Comparison of ENCODE assay signal across 9 mouse cellular contexts in genomic region chr8:84913502-84913900, GRCm38 (mm10). TPM values are rescaled to one million over a fixed set of nuclear protein-coding genes. Genes with fewer than 3 reads are reported as not detected.
A peak's percentile ranks its signal among the peaks of the same experiment; 100 is the strongest.
DNase-seq lines count a peak whose midpoint lies in the region; ATAC-seq and TF ChIP-seq lines count a peak whose summit lies in the region.
"Had no signal": no experiment of that assay in that cellular context is flagged by ENCODE, and none has a peak within 500 bp of the region (broad histone marks: within the 10 kb centered on the region; RNA-seq: fewer than 3 reads in every experiment).

No protein-coding gene starts in this region.

- no peak for TF ChIP-seq POLR2A in small intestine, adult 2 months (IDR thresholded peaks at IDR 0.05; ENCODE audit: low read depth, low read length)

- H3K4me1 ChIP-seq in lung, embryonic 14.5 days (ENCODE audit: insufficient read depth): 0 out of 2 replicates have a peak, but pooled peaks cover 6% of the 10 kb centered on the region
- H3K4me1 ChIP-seq in forebrain, embryonic 10.5 days: peaks cover 38% of the 10 kb centered on the region
- H3K4me1 ChIP-seq in limb, embryonic 15.5 days: peaks cover 33% of the 10 kb centered on the region
- H3K4me1 ChIP-seq in small intestine, adult 2 months (ENCODE audit: control insufficient read depth, insufficient read depth, insufficient read length, low read length): peaks cover 9% of the 10 kb centered on the region

- no peaks in the 10 kb centered on the region for H3K36me3 ChIP-seq in lung, embryonic 14.5 days (ENCODE audit: insufficient read depth)
- H3K36me3 ChIP-seq in forebrain, embryonic 10.5 days (replicated peaks): peaks cover 10% of the 10 kb centered on the region
- 0 out of 2 replicates have a peak, but pooled peaks cover 3% of the 10 kb centered on the region for H3K36me3 ChIP-seq in limb, embryonic 15.5 days
- H3K36me3 ChIP-seq in small intestine, adult 2 months (ENCODE audit: control insufficient read depth, insufficient read depth, low read length): no peaks in the 10 kb centered on the region

- peak overlapping the region; percentile 74 for H3K4me2 ChIP-seq in lung, embryonic 14.5 days
- peak overlapping the region; percentile 83 for H3K4me2 ChIP-seq in limb, embryonic 15.5 days

- WGBS in lung, embryonic 14.5 days: 8% methylated on average over 9 of the region's 9 CpGs
- 17% methylated on average over 9 of the region's 9 CpGs for WGBS in forebrain, embryonic 10.5 days
- 8% methylated on average over 9 of the region's 9 CpGs for WGBS in limb, embryonic 15.5 days
- WGBS in small intestine, adult 2 months: 6% methylated on average over 9 of the region's 9 CpGs

- no peak for TF ChIP-seq CTCF in lung, embryonic 14.5 days (IDR thresholded peaks at IDR 0.05; ENCODE audit: low read depth)
- no peak for TF ChIP-seq CTCF in small intestine, adult 2 months (IDR thresholded peaks at IDR 0.05; ENCODE audit: extremely low read depth, insufficient read length, insufficient replicate concordance, low read depth, low read length)

- H3K9ac ChIP-seq in lung, embryonic 14.5 days: peak overlapping the region; percentile 39
- no peak overlapping the region for H3K9ac ChIP-seq in limb, embryonic 15.5 days

- no peak overlapping the region for H3K27ac ChIP-seq in lung, embryonic 14.5 days (ENCODE audit: low read depth)
- H3K27ac ChIP-seq in forebrain, embryonic 10.5 days: peak overlapping the region; percentile 27; the same call in 1 of the 2 replicates
- no peak overlapping the region for H3K27ac ChIP-seq in limb, embryonic 15.5 days
- H3K27ac ChIP-seq in small intestine, adult 2 months (ENCODE audit: insufficient read depth, low read depth, low read length): no peak overlapping the region

- H3K4me3 ChIP-seq in lung, embryonic 14.5 days (ENCODE audit: low read depth, low read length): peak overlapping the region; percentile 42
- H3K4me3 ChIP-seq in forebrain, embryonic 10.5 days: peak overlapping the region; percentile 56
- peak overlapping the region; percentile 41 for H3K4me3 ChIP-seq in limb, embryonic 15.5 days
- H3K4me3 ChIP-seq in small intestine, adult 2 months (ENCODE audit: low read depth, low read length): peak overlapping the region; percentile 57

- 0 out of 2 replicates have a peak, but pooled peaks cover 5% of the 10 kb centered on the region for H3K9me3 ChIP-seq in lung, embryonic 14.5 days (ENCODE audit: low read depth, low read length)
- peaks cover 4% of the 10 kb centered on the region; the same call in 1 of the 2 replicates for H3K9me3 ChIP-seq in forebrain, embryonic 10.5 days
- no peaks in the 10 kb centered on the region for H3K9me3 ChIP-seq in limb, embryonic 15.5 days

- H3K27me3 ChIP-seq in lung, embryonic 14.5 days (ENCODE audit: insufficient read depth, low read length): peaks cover 47% of the 10 kb centered on the region
- peaks cover 97% of the 10 kb centered on the region for H3K27me3 ChIP-seq in forebrain, embryonic 10.5 days (ENCODE audit: poor library complexity, severe bottlenecking)
- peaks cover 67% of the 10 kb centered on the region for H3K27me3 ChIP-seq in limb, embryonic 15.5 days
- H3K27me3 ChIP-seq in small intestine, adult 2 months (ENCODE audit: control insufficient read depth, insufficient read depth, low read length): no peaks in the 10 kb centered on the region; the same call in 1 of the 2 replicates

- DNase-seq in lung, embryonic 14.5 days: no peak
- no peak for DNase-seq in lung, postnatal 10 days
- no peak for DNase-seq in forebrain, embryonic 10.5 days (ENCODE audit: extremely low spot score, low spot score)
- DNase-seq in right cerebral cortex, adult 2 months (ENCODE audit: low spot score in 2 of 2): no peak
- DNase-seq in thymus, adult 18-20 months: no peak
- no peak for DNase-seq in thymus, postnatal 4 days

- no peak for ATAC-seq in lung, embryonic 14.5 days (ENCODE audit: insufficient read depth)
- ATAC-seq in limb, embryonic 15.5 days (ENCODE audit: insufficient number of reproducible peaks, low FRiP score, low TSS enrichment, low read depth): no peak

RNA-seq across cellular contexts. Expression of gene Dnase2a, which starts 5.1 kb away (rescaled TPM):
- polyA plus RNA-seq in lung, embryonic 14.5 days (2014; fragmentation: Nextera tagmentation; extraction: Ambion mirVana): 12.0 and 15.3 TPM in 2 replicates
- 7.9 and 9.2 TPM in 2 replicates for polyA plus RNA-seq in forebrain, embryonic 10.5 days (2016; fragmentation: Nextera tagmentation; extraction: Ambion mirVana)
- polyA plus RNA-seq in limb, embryonic 15.5 days (2015; fragmentation: Nextera tagmentation; extraction: Ambion mirVana): 19.2 and 22.1 TPM in 2 replicates
- polyA plus RNA-seq in small intestine, adult 2 months (2012; rRNA removed): 4.1 and 5.9 TPM in 2 replicates

RNA-seq across cellular contexts. Expression of gene Klf1, which starts 11.8 kb away (rescaled TPM):
- polyA plus RNA-seq in lung, embryonic 14.5 days (2014; fragmentation: Nextera tagmentation; extraction: Ambion mirVana): 1.8 and 1.9 TPM in 2 replicates
- polyA plus RNA-seq in forebrain, embryonic 10.5 days (2016; fragmentation: Nextera tagmentation; extraction: Ambion mirVana): 18.3 and 24.3 TPM in 2 replicates
- polyA plus RNA-seq in limb, embryonic 15.5 days (2015; fragmentation: Nextera tagmentation; extraction: Ambion mirVana): 1.4 and 2.5 TPM in 2 replicates
- polyA plus RNA-seq in small intestine, adult 2 months (2012; rRNA removed): 0.30 and 0.38 TPM in 2 replicates

RNA-seq across cellular contexts. Expression of gene Gcdh, which starts 19.8 kb away (rescaled TPM):
- 28.1 and 30.4 TPM in 2 replicates for polyA plus RNA-seq in lung, embryonic 14.5 days (2014; fragmentation: Nextera tagmentation; extraction: Ambion mirVana)
- polyA plus RNA-seq in forebrain, embryonic 10.5 days (2016; fragmentation: Nextera tagmentation; extraction: Ambion mirVana): 44.6 and 49.6 TPM in 2 replicates
- 31.1 and 34.3 TPM in 2 replicates for polyA plus RNA-seq in limb, embryonic 15.5 days (2015; fragmentation: Nextera tagmentation; extraction: Ambion mirVana)
- polyA plus RNA-seq in small intestine, adult 2 months (2012; rRNA removed): 32.5 and 53.2 TPM in 2 replicates

RNA-seq across cellular contexts. Expression of gene Mast1, which starts 23.7 kb away (rescaled TPM):
- 0.30 and 0.39 TPM in 2 replicates for polyA plus RNA-seq in lung, embryonic 14.5 days (2014; fragmentation: Nextera tagmentation; extraction: Ambion mirVana)
- 2.6 and 3.8 TPM in 2 replicates for polyA plus RNA-seq in forebrain, embryonic 10.5 days (2016; fragmentation: Nextera tagmentation; extraction: Ambion mirVana)
- polyA plus RNA-seq in limb, embryonic 15.5 days (2015; fragmentation: Nextera tagmentation; extraction: Ambion mirVana): 0.34 and 0.35 TPM in 2 replicates
- polyA plus RNA-seq in small intestine, adult 2 months (2012; rRNA removed): 0.50 and 0.71 TPM in 2 replicates

RNA-seq across cellular contexts. Expression of gene Rtbdn, which starts 33.3 kb away (rescaled TPM):
- polyA plus RNA-seq in lung, embryonic 14.5 days (2014; fragmentation: Nextera tagmentation; extraction: Ambion mirVana): not detected in 2 replicates
- 1.3 and 1.8 TPM in 2 replicates for polyA plus RNA-seq in forebrain, embryonic 10.5 days (2016; fragmentation: Nextera tagmentation; extraction: Ambion mirVana)
- polyA plus RNA-seq in limb, embryonic 15.5 days (2015; fragmentation: Nextera tagmentation; extraction: Ambion mirVana): 0.19 and 0.24 TPM in 2 replicates
- 0.15 TPM in 1 of 2 replicates, not detected in the other for polyA plus RNA-seq in small intestine, adult 2 months (2012; rRNA removed)
- polyA plus RNA-seq: large intestine, adult 2 months had no signal
